Mouse (Mus musculus): ENCODE results near the gene Gm17268. TPM values are rescaled to one million over a fixed set of nuclear protein-coding genes. Genes with fewer than 3 reads are reported as not detected.

Gene Gm17268
- total RNA-seq, 2 experiments from 2014 or later = not detected

GRCm38 (mm10) chr11:82047746-82048415 is 9.5 kb upstream of the Gm17268 start:
- no peak overlapping the region for H3K27ac ChIP-seq
- intact Hi-C loops (cut with DNase I) = loop anchor here (1.0 to 5.0 kb wide), 2 partner anchors 51 to 129 kb away; no protein-coding TSS in a partner anchor
- peak; percentile 65 for TF ChIP-seq CTCF (IDR thresholded peaks at IDR 0.05)
- H3K4me3 ChIP-seq = no peak overlapping the region
- peak; percentile 63 for DNase-seq

GRCm38 (mm10) chr11:82045471-82045870 is 7.1 kb upstream of the Gm17268 start, which contains the start of gene Ccl7:
Ccl7 (plus strand) TSS chr11:82045712.
- DNase-seq = peak; percentile 74
- Histone ChIP-seq H3K4me3 (no peak within 1 kb of the TSS; the same call in 1 of the 2 replicates), H3K27ac (peak within 1 kb of the TSS; percentile 53; the same call in 1 of the 2 replicates)
- no peak for TF ChIP-seq CTCF (IDR thresholded peaks at IDR 0.05)
- intact Hi-C loops (cut with DNase I) = loop anchor here (5.0 kb wide), 1 partner anchor 48 kb away; no protein-coding TSS in a partner anchor

- intact Hi-C loops (cut with DNase I) = no loop called here
- H3K27ac ChIP-seq = no peak overlapping the region
- DNase-seq = no peak
- no peak overlapping the region for H3K4me3 ChIP-seq
- TF ChIP-seq CTCF (IDR thresholded peaks at IDR 0.05) = no peak
Observed at GRCm38 (mm10) chr11:82041671-82042080, 3.3 kb upstream of the Gm17268 start.

DNA sequence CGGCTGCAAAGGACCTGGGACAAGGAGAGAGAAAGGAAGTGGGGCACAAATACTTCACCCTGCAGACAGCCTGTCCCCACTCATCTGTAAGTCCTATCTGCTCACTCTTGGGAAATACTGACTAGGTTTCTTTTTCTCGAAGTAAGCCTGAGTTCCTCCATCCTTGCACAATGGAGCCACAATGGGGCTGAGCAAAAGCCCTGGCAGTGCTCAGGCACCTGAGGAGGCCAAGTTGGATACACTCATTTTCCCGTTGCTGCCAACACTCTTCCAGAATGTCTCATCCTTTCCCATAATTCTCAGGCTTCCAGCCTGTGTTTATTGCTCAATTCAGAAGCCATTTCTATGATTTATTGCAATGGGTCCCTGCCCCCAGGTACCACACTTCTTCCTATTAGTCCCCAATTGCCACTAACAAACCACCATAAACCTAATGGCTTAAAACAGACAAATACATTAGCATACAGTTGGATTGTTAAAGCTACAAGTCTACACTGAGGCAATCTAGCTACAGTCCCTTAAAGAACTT is 834 bp upstream of the Gm17268 start:
- no peak for TF ChIP-seq CTCF (IDR thresholded peaks at IDR 0.05)
- DNase-seq = peak; percentile 54
- intact Hi-C loops (cut with DNase I) = no loop called here
- Histone ChIP-seq H3K4me3 (no peak overlapping the region), H3K27ac (no peak overlapping the region)

- TF ChIP-seq CTCF (IDR thresholded peaks at IDR 0.05) = no peak
- Histone ChIP-seq H3K27ac (no peak overlapping the region), H3K4me3 (no peak overlapping the region)
- intact Hi-C loops (cut with DNase I) = no loop called here
- no peak for DNase-seq
Observed at GRCm38 (mm10) chr11:82035857-82036256, 2.5 kb downstream of the Gm17268 start.

GRCm38 (mm10) chr11:82035356-82035755 is 3.0 kb downstream of the Gm17268 start, which contains the start of gene Ccl2:
Ccl2 (plus strand) TSS chr11:82035571.
- peak within 1 kb of the TSS; percentile 38; the same call in 1 of the 2 replicates for H3K27ac ChIP-seq
- intact Hi-C loops (cut with DNase I) = no loop called here
- TF ChIP-seq CTCF (IDR thresholded peaks at IDR 0.05) = no peak
- peak; percentile 84 for DNase-seq
- no peak within 1 kb of the TSS for H3K4me3 ChIP-seq

GRCm38 (mm10) chr11:82034446-82034845 is 3.9 kb downstream of the Gm17268 start:
- Histone ChIP-seq H3K4me3 (no peak overlapping the region), H3K27ac (peak overlapping the region; percentile 38; the same call in 1 of the 2 replicates)
- intact Hi-C loops (cut with DNase I) = no loop called here
- DNase-seq = no peak
- no peak for TF ChIP-seq CTCF (IDR thresholded peaks at IDR 0.05)

DNA sequence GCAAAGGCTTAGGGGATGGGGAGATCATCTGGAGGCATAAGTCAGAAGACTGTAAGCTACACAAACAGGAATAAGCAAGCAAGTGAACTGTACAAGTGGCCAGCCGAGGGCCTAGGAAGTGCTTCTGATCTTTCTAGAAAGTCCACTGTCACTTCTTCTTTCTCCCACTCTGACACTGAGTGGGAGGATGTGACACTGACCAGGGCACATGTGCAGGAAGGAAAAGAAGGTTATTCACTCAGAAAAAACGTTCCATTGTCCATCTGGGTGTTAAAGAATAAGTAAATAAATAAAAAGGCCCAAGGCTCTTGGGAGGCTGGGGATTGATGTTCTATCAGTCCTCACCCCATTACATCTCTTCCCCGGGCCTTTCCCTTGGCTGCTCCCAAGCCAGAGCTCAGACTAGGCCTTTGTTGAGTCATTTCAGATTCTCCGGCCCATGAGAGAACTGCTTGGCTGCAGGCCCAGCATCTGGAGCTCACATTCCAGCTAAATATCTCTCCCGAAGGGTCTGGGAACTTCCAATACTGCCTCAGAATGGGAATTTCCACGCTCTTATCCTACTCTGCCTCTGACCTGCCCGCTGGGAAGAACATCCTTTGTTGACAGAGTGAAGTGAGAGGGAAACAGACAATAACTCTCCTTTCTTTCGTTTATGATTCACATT is 5.6 kb downstream of the Gm17268 start:
- peak; percentile 90 for DNase-seq
- H3K27ac ChIP-seq = peak overlapping the region; percentile 72
- H3K4me3 ChIP-seq = no peak overlapping the region
- intact Hi-C loops (cut with DNase I) = no loop called here
- TF ChIP-seq CTCF (IDR thresholded peaks at IDR 0.05) = no peak

DNA sequence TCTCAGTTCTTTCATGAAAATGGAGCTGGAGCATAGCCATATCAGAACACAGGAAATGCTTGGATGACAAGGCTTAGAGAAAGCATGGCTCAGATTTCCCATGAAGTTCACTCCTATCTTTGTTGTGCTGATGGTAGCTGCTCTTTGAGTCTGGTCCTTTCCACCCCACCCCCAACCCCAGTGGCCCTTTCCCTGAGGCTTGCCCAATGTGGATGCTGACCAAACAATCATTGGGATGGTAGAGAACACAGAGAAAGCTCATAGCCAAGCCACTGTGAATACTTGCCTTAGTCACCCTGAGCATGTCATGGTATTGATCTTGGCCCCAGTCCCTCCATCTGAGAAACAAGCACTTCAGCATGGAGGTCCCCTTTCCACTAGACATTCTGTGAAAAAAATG is 6.2 kb downstream of the Gm17268 start:
- no peak for TF ChIP-seq CTCF (IDR thresholded peaks at IDR 0.05)
- intact Hi-C loops (cut with DNase I) = no loop called here
- H3K27ac ChIP-seq = peak overlapping the region; percentile 66
- no peak for DNase-seq
- no peak overlapping the region for H3K4me3 ChIP-seq

GRCm38 (mm10) chr11:82030171-82030570 is 8.2 kb downstream of the Gm17268 start:
- no peak overlapping the region for H3K4me3 ChIP-seq
- intact Hi-C loops (cut with DNase I) = no loop called here
- H3K27ac ChIP-seq = no peak overlapping the region
- no peak for TF ChIP-seq CTCF (IDR thresholded peaks at IDR 0.05)
- no peak for DNase-seq

DNA sequence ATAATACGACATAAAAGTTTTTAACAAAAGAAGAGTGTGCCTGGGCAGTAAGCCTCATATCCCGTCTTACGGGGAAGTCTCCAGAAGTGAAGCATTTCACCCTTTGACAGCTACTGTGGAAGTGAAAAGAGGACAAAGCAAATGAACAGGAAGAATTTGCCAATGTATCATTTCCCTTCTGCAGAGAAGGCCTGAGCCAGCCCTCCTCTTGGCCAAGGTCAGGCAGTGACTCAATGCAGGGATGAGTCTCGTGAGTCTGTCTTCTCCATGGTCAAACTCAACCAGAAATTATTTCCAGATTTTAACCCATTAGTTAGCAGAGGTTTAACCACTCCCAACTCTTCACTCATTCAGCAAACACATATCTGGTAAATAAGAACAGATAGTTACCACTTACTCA is 14.6 kb downstream of the Gm17268 start:
- intact Hi-C loops (cut with DNase I) = no loop called here

GRCm38 (mm10) chr11:82022504-82023056 is 15.8 kb downstream of the Gm17268 start:
- intact Hi-C loops (cut with DNase I) = no loop called here
- H3K27ac ChIP-seq = no peak overlapping the region
- H3K4me3 ChIP-seq = no peak overlapping the region
- TF ChIP-seq CTCF (IDR thresholded peaks at IDR 0.05) = no peak
- DNase-seq = no peak

More for the DNA sequence above, 14.6 kb downstream of the Gm17268 start:
- peak; percentile 47 for DNase-seq
- no peak for TF ChIP-seq CTCF (IDR thresholded peaks at IDR 0.05)
- H3K27ac ChIP-seq = no peak overlapping the region
- no peak overlapping the region for H3K4me3 ChIP-seq

DNA sequence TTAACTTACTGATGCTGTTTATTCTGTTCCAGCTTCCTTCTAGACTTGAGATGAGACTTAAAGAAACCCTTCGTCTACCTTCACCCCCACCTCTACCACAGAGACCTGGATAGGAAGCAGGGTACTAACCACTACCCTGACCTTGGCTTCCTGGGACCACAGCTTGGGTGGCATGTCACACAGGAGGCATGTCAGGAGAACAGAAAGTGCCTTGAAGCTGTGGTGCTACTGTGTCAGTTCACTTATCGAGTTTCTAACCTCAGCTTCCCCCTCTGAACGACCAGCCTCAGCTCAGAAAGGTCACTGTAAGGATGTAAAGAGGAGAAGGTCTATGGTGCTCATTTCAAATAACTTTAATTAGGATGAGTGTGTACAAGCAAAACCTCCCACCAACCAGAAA is 17.0 kb downstream of the Gm17268 start:
- intact Hi-C loops (cut with DNase I) = no loop called here
- H3K4me3 ChIP-seq = no peak overlapping the region
- no peak for TF ChIP-seq CTCF (IDR thresholded peaks at IDR 0.05)

More for the DNA sequence above, 17.0 kb downstream of the Gm17268 start:
- H3K27ac ChIP-seq = no peak overlapping the region
- DNase-seq = no peak
